Mouse (Mus musculus) heart, postnatal 0 days (tissue): ENCODE data around the gene Ipo7.

Experiments used
- CTCF ChIP-seq: IDR thresholded peaks from 2 replicates; pipeline ENCODE4 v1.5.1; 2016; ENCODE audit warnings: antibody characterized with exemption, control low read depth, low read depth
- EP300 ChIP-seq: IDR thresholded peaks from 2 replicates; pipeline ENCODE4 v1.6.1; 2016; ENCODE audit warnings: antibody characterized with exemption, low read depth

DNA sequence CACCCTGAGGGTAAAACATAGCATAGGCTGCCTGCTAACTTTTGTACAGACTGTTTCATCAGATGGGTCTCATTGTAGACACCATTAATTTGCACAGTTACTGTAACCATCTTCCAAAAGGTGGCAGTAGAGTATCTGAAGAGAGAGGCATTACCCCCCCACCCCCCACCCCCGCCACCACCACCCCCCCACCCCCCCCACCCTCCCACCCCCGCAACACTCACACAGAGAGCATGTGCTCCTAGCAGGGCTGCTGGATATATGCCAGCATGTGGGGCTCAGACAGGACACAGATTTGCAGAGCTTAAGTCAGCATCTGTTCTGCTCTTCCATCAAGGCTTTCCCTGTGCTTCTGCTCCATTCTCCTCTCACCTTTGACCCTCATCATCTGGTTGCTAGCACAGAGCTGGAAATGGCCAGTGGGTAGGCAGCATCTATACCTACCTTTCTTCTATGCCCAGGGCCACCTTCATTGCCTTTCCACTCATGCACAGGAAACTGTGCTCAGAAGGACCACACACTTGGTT lies 49.1 kb upstream of the Ipo7 start:
- peak; percentile 21 for TF ChIP-seq CTCF
- TF ChIP-seq EP300, result no peak
